Mouse (Mus musculus) liver, postnatal 0 days (tissue): ENCODE results near the gene Ass1. TPM values are rescaled to one million over a fixed set of nuclear protein-coding genes. Genes with fewer than 3 reads are reported as not detected.

Source experiments
- ATAC-seq: fragments of 200-750 bp; cut with Nextera tagmentation; 2 replicates; pipeline ENCODE4 v1.8.0; 2017; ENCODE audit warnings: mild to moderate bottlenecking, moderate library complexity
- DNase-seq: peaks from one replicate; pipeline ENCODE4 v3.0.0-alpha.2; 2016
- H3K27ac ChIP-seq: fragments of 300-500 bp; sonication (generic); 2 replicates; pipeline ENCODE4 v1.5.1; 2014; ENCODE audit warnings: antibody characterized with exemption, moderate library complexity, mild to moderate bottlenecking, low read depth
- H3K27me3 ChIP-seq: fragments of 300-500 bp; sonication (generic); 2 replicates; pipeline ENCODE4 v1.6.1; 2014; ENCODE audit warnings: low read length, control low read depth, mixed read lengths; ENCODE audit not compliant: insufficient read depth
- H3K36me3 ChIP-seq: fragments of 300-500 bp; sonication (generic); replicated peaks from 2 replicates; pipeline ENCODE4 v1.6.1; 2014; ENCODE audit warnings: mild to moderate bottlenecking, control low read depth, low read length, moderate library complexity, mixed read lengths; ENCODE audit not compliant: insufficient read depth
- H3K4me1 ChIP-seq: fragments of 300-500 bp; sonication (generic); 2 replicates; pipeline ENCODE4 v1.6.1; 2014; ENCODE audit warnings: antibody characterized with exemption, mild to moderate bottlenecking, control low read depth; ENCODE audit not compliant: insufficient read depth
- H3K4me2 ChIP-seq: fragments of 300-500 bp; sonication (generic); 2 replicates; pipeline ENCODE4 v1.6.1; 2014; ENCODE audit warnings: low read depth, mild to moderate bottlenecking, low read length, moderate library complexity, mixed read lengths
- H3K4me3 ChIP-seq: fragments of 300-500 bp; sonication (generic); 2 replicates; pipeline ENCODE4 v1.5.1; 2014; ENCODE audit warnings: low read depth, low read length
- H3K9ac ChIP-seq: fragments of 300-500 bp; sonication (generic); replicated peaks from 2 replicates; pipeline ENCODE4 v1.6.1; 2014; ENCODE audit warnings: mild to moderate bottlenecking, moderate library complexity
- H3K9me3 ChIP-seq: fragments of 300-500 bp; sonication (generic); 2 replicates; pipeline ENCODE4 v1.6.1; 2016; ENCODE audit warnings: mild to moderate bottlenecking, control low read depth, low read length, mixed read lengths
- CTCF ChIP-seq: sonication (generic); IDR thresholded peaks from 2 replicates; pipeline ENCODE4 v1.5.1; 2016; ENCODE audit warnings: antibody characterized with exemption, low read depth
- EP300 ChIP-seq: IDR thresholded peaks from 2 replicates; pipeline ENCODE4 v1.6.1; 2016; ENCODE audit warnings: antibody characterized with exemption, low read depth, mild to moderate bottlenecking
- WGBS: fragments of 180-500 bp; shearing (Covaris S2); extraction: QIAGEN DNeasy Blood & Tissue Kit; methylation state at CpG from one replicate; pipeline ENCODE4 v1.1.7; 2014; ENCODE audit not compliant: insufficient replicate concordance; 5-methylcytosine and 5-hydroxymethylcytosine counted together
- polyA plus RNA-seq: library from polyadenylated mRNA; unstranded; fragments of >200 nt; fragmentation: Nextera tagmentation; extraction: Ambion mirVana; gene quantifications from 2 replicates; pipeline ENCODE4 v1.2.1, GENCODE M21; 2015

Gene Ass1
- polyA plus RNA-seq, result 853 and 957 TPM in 2 replicates

GRCm38 (mm10) chr2:31469931-31470682 is at the start of gene Ass1:
Ass1 (plus strand) TSS chr2:31470207.
- Histone ChIP-seq H3K36me3 (peaks cover 4% of the 10 kb centered on the region), H3K27me3 (no peaks in the 10 kb centered on the region), H3K4me3 (peak within 1 kb of the TSS; percentile 61), H3K27ac (peak within 1 kb of the TSS; percentile 92), H3K9me3 (no peaks in the 10 kb centered on the region), H3K9ac (peak within 1 kb of the TSS; percentile 86), H3K4me1 (peaks cover 10% of the 10 kb centered on the region), H3K4me2 (peak within 1 kb of the TSS; percentile 82)
- ATAC-seq (peak; percentile 79), DNase-seq (peak; percentile 90)
- WGBS, result 1% methylated on average over 47 of the region's 49 CpGs
- TF ChIP-seq CTCF (peak; percentile 61), EP300 (peak; percentile 15; the same call in 1 of the 2 replicates)

GRCm38 (mm10) chr2:31420914-31421313 is 49.1 kb upstream of the Ass1 start:
- 75% methylated on average over 6 of the region's 6 CpGs for WGBS
- TF ChIP-seq CTCF (peak; percentile 58), EP300 (no peak)
- no peak for ATAC-seq

GRCm38 (mm10) chr2:31422576-31422975 is 47.4 kb upstream of the Ass1 start:
- ATAC-seq (no peak), DNase-seq (no peak)
- Histone ChIP-seq H3K36me3 (no peaks in the 10 kb centered on the region), H3K9me3 (no peaks in the 10 kb centered on the region), H3K4me3 (no peak overlapping the region), H3K4me1 (no peaks in the 10 kb centered on the region), H3K27ac (no peak overlapping the region), H3K4me2 (no peak overlapping the region), H3K9ac (no peak overlapping the region), H3K27me3 (no peaks in the 10 kb centered on the region)
- 51% methylated on average over 6 of the region's 6 CpGs for WGBS
- TF ChIP-seq CTCF (no peak), EP300 (no peak)

More at GRCm38 (mm10) chr2:31420914-31421313, 49.1 kb upstream of the Ass1 start:
- Histone ChIP-seq H3K27me3 (0 out of 2 replicates have a peak, but pooled peaks cover 5% of the 10 kb centered on the region), H3K9ac (no peak overlapping the region), H3K4me2 (no peak overlapping the region), H3K27ac (no peak overlapping the region), H3K9me3 (no peaks in the 10 kb centered on the region), H3K4me1 (no peaks in the 10 kb centered on the region), H3K4me3 (no peak overlapping the region), H3K36me3 (no peaks in the 10 kb centered on the region)
- no peak for DNase-seq

DNA sequence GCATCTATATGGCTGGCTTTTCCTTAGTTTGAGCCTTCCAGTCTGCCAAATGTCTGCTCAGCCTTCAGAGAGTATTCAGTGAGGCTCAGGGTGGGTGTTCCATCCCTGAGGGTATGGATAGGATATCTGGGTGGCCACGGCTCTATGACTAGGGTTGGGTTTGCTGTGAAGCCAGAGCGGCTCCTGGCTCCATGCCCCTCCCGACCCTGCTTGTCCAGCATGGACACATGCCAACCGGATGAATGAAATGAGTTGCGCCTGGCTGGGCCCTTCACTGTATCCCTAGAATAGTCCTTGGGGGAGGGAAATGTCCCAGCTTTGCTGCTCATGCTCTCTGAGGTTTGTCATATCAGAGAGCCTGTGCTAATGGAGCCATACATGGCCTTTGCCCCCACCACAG is 38.5 kb upstream of the Ass1 start:
- Histone ChIP-seq H3K9me3 (no peaks in the 10 kb centered on the region), H3K4me1 (0 out of 2 replicates have a peak, but pooled peaks cover 3% of the 10 kb centered on the region), H3K9ac (no peak overlapping the region), H3K27me3 (no peaks in the 10 kb centered on the region), H3K27ac (no peak overlapping the region), H3K4me3 (no peak overlapping the region), H3K36me3 (no peaks in the 10 kb centered on the region), H3K4me2 (no peak overlapping the region)
- DNase-seq (no peak), ATAC-seq (no peak)
- TF ChIP-seq EP300 (no peak), CTCF (no peak)
- 78% methylated on average over 5 of the region's 5 CpGs for WGBS

GRCm38 (mm10) chr2:31434746-31435145 is 35.3 kb upstream of the Ass1 start:
- Histone ChIP-seq H3K27ac (no peak overlapping the region), H3K4me3 (no peak overlapping the region), H3K9me3 (no peaks in the 10 kb centered on the region), H3K36me3 (no peaks in the 10 kb centered on the region), H3K9ac (no peak overlapping the region), H3K4me2 (no peak overlapping the region), H3K27me3 (no peaks in the 10 kb centered on the region), H3K4me1 (0 out of 2 replicates have a peak, but pooled peaks cover 3% of the 10 kb centered on the region)
- ATAC-seq, result 0 out of 2 replicates have a peak, but pooled peaks have one; percentile 15
- TF ChIP-seq EP300 (no peak), CTCF (no peak)
- whole genome bisulfite sequencing, result 36% methylated on average over 10 of the region's 10 CpGs
- no peak for DNase-seq

- TF ChIP-seq CTCF, result peak; percentile 78
- no peak for TF ChIP-seq EP300
- no peak overlapping the region for H3K4me2 ChIP-seq
- H3K4me3 ChIP-seq, result no peak overlapping the region
- H3K9me3 ChIP-seq, result no peaks in the 10 kb centered on the region
- no peaks in the 10 kb centered on the region for H3K27me3 ChIP-seq
- WGBS, result 39% methylated on average over 6 of the region's 6 CpGs
- ATAC-seq (peak; percentile 63; the same call in 1 of the 2 replicates), DNase-seq (peak; percentile 72)
- no peak overlapping the region for H3K9ac ChIP-seq
- H3K27ac ChIP-seq, result no peak overlapping the region
- H3K36me3 ChIP-seq, result no peaks in the 10 kb centered on the region
- 0 out of 2 replicates have a peak, but pooled peaks cover 3% of the 10 kb centered on the region for H3K4me1 ChIP-seq
Measured at GRCm38 (mm10) chr2:31435567-31435966, 34.4 kb upstream of the Ass1 start.
